8 mouse cellular contexts compared by ENCODE assay signal in genomic region chr14:76421162-76421561, GRCm38 (mm10). TPM values are rescaled to one million over a fixed set of nuclear protein-coding genes. Genes with fewer than 3 reads are reported as not detected.
DNase-seq lines count a peak whose midpoint lies in the region; ATAC-seq and TF ChIP-seq lines count a peak whose summit lies in the region.
"Had no signal": no experiment of that assay in that cellular context is flagged by ENCODE, and none has a peak within 500 bp of the region (broad histone marks: within the 10 kb centered on the region; RNA-seq: fewer than 3 reads in every experiment).

No protein-coding gene starts in this region.

- no peak for TF ChIP-seq CTCF in forebrain, postnatal 0 days (IDR thresholded peaks at IDR 0.05; ENCODE audit: low read depth)

- DNase-seq in lung, adult 18-20 months: no peak
- no peak for DNase-seq in forebrain, postnatal 0 days
- DNase-seq in midbrain, embryonic 10.5 days (ENCODE audit: low spot score): no peak
- DNase-seq in spleen, postnatal 36 days (ENCODE audit: low spot score in 2 of 2): no peak
- DNase-seq in urinary bladder, postnatal 25 days (ENCODE audit: low spot score): no peak
- DNase-seq: thymus, postnatal 14 days had no signal

- 70% methylated on average over 4 of the region's 4 CpGs for WGBS in lung, embryonic 16.5 days
- 58% methylated on average over 4 of the region's 4 CpGs for WGBS in forebrain, postnatal 0 days
- WGBS in midbrain, embryonic 10.5 days: 93% methylated on average over 4 of the region's 4 CpGs
- 71% methylated on average over 4 of the region's 4 CpGs for WGBS in stomach, embryonic 16.5 days

- no peak overlapping the region for H3K27ac ChIP-seq in lung, embryonic 16.5 days (ENCODE audit: low read length)
- H3K27ac ChIP-seq in forebrain, postnatal 0 days (ENCODE audit: low read depth, low read length): no peak overlapping the region
- no peak overlapping the region for H3K27ac ChIP-seq in midbrain, embryonic 10.5 days (replicated peaks)
- H3K27ac ChIP-seq in stomach, embryonic 16.5 days (ENCODE audit: low read length): no peak overlapping the region

- H3K4me3 ChIP-seq in lung, embryonic 16.5 days (ENCODE audit: low read length): no peak overlapping the region
- H3K4me3 ChIP-seq in forebrain, postnatal 0 days (ENCODE audit: low read depth, low read length): peak overlapping the region; percentile 30
- H3K4me3 ChIP-seq in midbrain, embryonic 10.5 days: peak overlapping the region; percentile 95
- no peak overlapping the region for H3K4me3 ChIP-seq in stomach, embryonic 16.5 days (replicated peaks; ENCODE audit: low read length)

- peaks cover 40% of the 10 kb centered on the region for H3K4me1 ChIP-seq in lung, embryonic 16.5 days (replicated peaks; ENCODE audit: control insufficient read depth, insufficient read depth, low read length)
- H3K4me1 ChIP-seq in forebrain, postnatal 0 days (ENCODE audit: insufficient read depth): peaks cover 49% of the 10 kb centered on the region
- peaks cover 81% of the 10 kb centered on the region for H3K4me1 ChIP-seq in midbrain, embryonic 10.5 days
- H3K4me1 ChIP-seq in stomach, embryonic 16.5 days (ENCODE audit: control insufficient read depth, insufficient read depth, low read length): peaks cover 37% of the 10 kb centered on the region

- H3K36me3 ChIP-seq in lung, embryonic 16.5 days (ENCODE audit: control insufficient read depth, insufficient read depth, low read length): peaks cover 35% of the 10 kb centered on the region
- peaks cover 47% of the 10 kb centered on the region for H3K36me3 ChIP-seq in forebrain, postnatal 0 days (ENCODE audit: insufficient read depth)
- H3K36me3 ChIP-seq in midbrain, embryonic 10.5 days: peaks cover 96% of the 10 kb centered on the region
- H3K36me3 ChIP-seq in stomach, embryonic 16.5 days (ENCODE audit: control insufficient read depth, insufficient read depth, low read length): peaks cover 20% of the 10 kb centered on the region

- no peak for ATAC-seq in lung, embryonic 16.5 days (ENCODE audit: low read depth)
- ATAC-seq in forebrain, postnatal 0 days: no peak
- ATAC-seq in stomach, embryonic 16.5 days (ENCODE audit: insufficient read depth, low FRiP score): no peak

- H3K9me3 ChIP-seq in lung, embryonic 16.5 days (ENCODE audit: control insufficient read depth, low read length): no peaks in the 10 kb centered on the region
- no peaks in the 10 kb centered on the region for H3K9me3 ChIP-seq in forebrain, postnatal 0 days (ENCODE audit: low read length)
- no peaks in the 10 kb centered on the region for H3K9me3 ChIP-seq in midbrain, embryonic 10.5 days (replicated peaks)
- H3K9me3 ChIP-seq in stomach, embryonic 16.5 days (replicated peaks; ENCODE audit: control insufficient read depth, low read length): no peaks in the 10 kb centered on the region

- peak overlapping the region; percentile 40; the same call in 1 of the 2 replicates for H3K4me2 ChIP-seq in lung, embryonic 16.5 days (ENCODE audit: low read depth, low read length)
- H3K4me2 ChIP-seq in forebrain, postnatal 0 days (ENCODE audit: low read depth): peak overlapping the region; percentile 58
- peak overlapping the region; percentile 28; the same call in 1 of the 2 replicates for H3K4me2 ChIP-seq in stomach, embryonic 16.5 days (ENCODE audit: low read depth, low read length)

- H3K27me3 ChIP-seq in lung, embryonic 16.5 days (ENCODE audit: control insufficient read depth, insufficient read depth, low read depth, low read length): no peaks in the 10 kb centered on the region
- no peaks in the 10 kb centered on the region for H3K27me3 ChIP-seq in forebrain, postnatal 0 days (ENCODE audit: insufficient read depth, low read length)
- no peaks in the 10 kb centered on the region for H3K27me3 ChIP-seq in midbrain, embryonic 10.5 days (ENCODE audit: low read depth, poor library complexity, severe bottlenecking)
- no peaks in the 10 kb centered on the region for H3K27me3 ChIP-seq in stomach, embryonic 16.5 days (ENCODE audit: control insufficient read depth, insufficient read depth, low read length)

- H3K9ac ChIP-seq in lung, embryonic 16.5 days (ENCODE audit: low read length): no peak overlapping the region
- no peak overlapping the region for H3K9ac ChIP-seq in forebrain, postnatal 0 days
- H3K9ac ChIP-seq in stomach, embryonic 16.5 days (ENCODE audit: low read length): no peak overlapping the region

RNA-seq across cellular contexts. Expression of gene Tsc22d1, which starts 6.4 kb away (rescaled TPM):
- 737 and 792 TPM in 2 replicates for polyA plus RNA-seq in lung, embryonic 16.5 days (2015; fragmentation: Nextera tagmentation; extraction: Ambion mirVana)
- total RNA-seq in forebrain, postnatal 0 days (2014; rRNA removed): 676 and 725 TPM in 2 replicates
- polyA plus RNA-seq in forebrain, postnatal 0 days (2015; fragmentation: Nextera tagmentation; extraction: Ambion mirVana): 575 and 682 TPM in 2 replicates
- polyA plus RNA-seq in midbrain, embryonic 10.5 days (2016; fragmentation: Nextera tagmentation; extraction: Ambion mirVana): 313 and 341 TPM in 2 replicates
- polyA plus RNA-seq in stomach, embryonic 16.5 days (2015; fragmentation: Nextera tagmentation; extraction: Ambion mirVana): 568 and 650 TPM in 2 replicates

Comparison
In these comparisons a context has a peak if more than half of its experiments do, and no peak if none do; other contexts are left out.
1. H3K4me3 ChIP-seq: peak in forebrain, postnatal 0 days (single experiment) and midbrain, embryonic 10.5 days (single experiment); none in lung, embryonic 16.5 days (single experiment) and stomach, embryonic 16.5 days (single experiment).
2. Peak in every context shown above with its lines, with median percentiles within 50 percentile points of each other: H3K4me2 ChIP-seq.